Mouse (Mus musculus): Measurements from ENCODE around the gene Pygo1.

The Pygo1 gene

GRCm38 (mm10) chr9:72996806-72997205, 71.4 kb downstream of the Pygo1 start:
- DNase-seq = no peak

- no peak for DNase-seq
Observed at GRCm38 (mm10) chr9:73000487-73000886, 75.0 kb downstream of the Pygo1 start.

- no peak for DNase-seq
Observed at GRCm38 (mm10) chr9:73001314-73002011, 76.0 kb downstream of the Pygo1 start.
